Mouse (Mus musculus) kidney, embryonic 14.5 days (tissue): Measurements from ENCODE around the gene Pspc1. TPM values are rescaled to one million over a fixed set of nuclear protein-coding genes. Genes with fewer than 3 reads are reported as not detected.
A peak's percentile ranks its signal among the peaks of the same experiment; 100 is the strongest.
"Not testable (repeated sequence)": the region's sequence is repeated elsewhere in the genome, so short reads cannot be mapped to it uniquely, and the experiment has no call there.

Source experiments
- ATAC-seq: fragments of 200-750 bp; cut with Nextera tagmentation; 2 replicates; pipeline ENCODE4 v1.8.0; 2017; ENCODE audit warnings: moderate number of reproducible peaks, mild to moderate bottlenecking, moderate TSS enrichment, moderate library complexity; ENCODE audit not compliant: low FRiP score, low TSS enrichment
- H3K27ac ChIP-seq: fragments of 300-500 bp; sonication (generic); 2 replicates; pipeline ENCODE4 v1.5.1; 2014; ENCODE audit warnings: low read depth, mild to moderate bottlenecking, low read length, moderate library complexity, mixed read lengths
- H3K27me3 ChIP-seq: fragments of 300-500 bp; sonication (generic); 2 replicates; pipeline ENCODE4 v1.6.1; 2014; ENCODE audit warnings: mild to moderate bottlenecking, low read length; ENCODE audit not compliant: control insufficient read depth, insufficient read depth
- H3K36me3 ChIP-seq: fragments of 300-500 bp; sonication (generic); 2 replicates; pipeline ENCODE4 v1.6.1; 2014; ENCODE audit warnings: low read length, mixed read lengths; ENCODE audit not compliant: control insufficient read depth, insufficient read depth
- H3K4me1 ChIP-seq: fragments of 300-500 bp; sonication (generic); 2 replicates; pipeline ENCODE4 v1.6.1; 2014; ENCODE audit warnings: low read length, mixed read lengths; ENCODE audit not compliant: control insufficient read depth, insufficient read depth
- H3K4me2 ChIP-seq: fragments of 300-500 bp; sonication (generic); replicated peaks from 2 replicates; pipeline ENCODE4 v1.6.1; 2014; ENCODE audit warnings: low read depth, mild to moderate bottlenecking, low read length
- H3K4me3 ChIP-seq: fragments of 300-500 bp; sonication (generic); 2 replicates; pipeline ENCODE4 v1.5.1; 2014; ENCODE audit warnings: mild to moderate bottlenecking, low read length
- H3K9ac ChIP-seq: fragments of 300-500 bp; sonication (generic); 2 replicates; pipeline ENCODE4 v1.6.1; 2014; ENCODE audit warnings: low read depth, mild to moderate bottlenecking, low read length, moderate library complexity
- H3K9me3 ChIP-seq: fragments of 300-500 bp; sonication (generic); 2 replicates; pipeline ENCODE4 v1.6.1; 2016; ENCODE audit warnings: low read length; ENCODE audit not compliant: control insufficient read depth
- WGBS: fragments of 180-500 bp; shearing (Covaris S2); extraction: QIAGEN DNeasy Blood & Tissue Kit; methylation state at CpG from one replicate; pipeline ENCODE4 v1.1.7; 2014; 5-methylcytosine and 5-hydroxymethylcytosine counted together
- polyA plus RNA-seq: library from polyadenylated mRNA; unstranded; fragments of >200 nt; fragmentation: Nextera tagmentation; extraction: Ambion mirVana; gene quantifications from 2 replicates; pipeline ENCODE4 v1.2.1, GENCODE M21; 2014

Gene Pspc1
- polyA plus RNA-seq, 1 experiment from 2014 or later: 46.7 TPM

- no peaks in the 10 kb centered on the region for H3K4me1 ChIP-seq
- no peaks in the 10 kb centered on the region for H3K9me3 ChIP-seq
- no peak overlapping the region for H3K9ac ChIP-seq
- no peak overlapping the region for H3K4me2 ChIP-seq
- no peak for ATAC-seq
- H3K4me3 ChIP-seq: no peak overlapping the region
- WGBS: 59% methylated on average over 2 of the region's 2 CpGs
- H3K27ac ChIP-seq: no peak overlapping the region
- no peaks in the 10 kb centered on the region for H3K27me3 ChIP-seq
- H3K36me3 ChIP-seq: peaks cover 53% of the 10 kb centered on the region
These were observed 15.1 kb upstream of the Pspc1 start for GRCm38 (mm10) chr14:56793243-56793642.

DNA sequence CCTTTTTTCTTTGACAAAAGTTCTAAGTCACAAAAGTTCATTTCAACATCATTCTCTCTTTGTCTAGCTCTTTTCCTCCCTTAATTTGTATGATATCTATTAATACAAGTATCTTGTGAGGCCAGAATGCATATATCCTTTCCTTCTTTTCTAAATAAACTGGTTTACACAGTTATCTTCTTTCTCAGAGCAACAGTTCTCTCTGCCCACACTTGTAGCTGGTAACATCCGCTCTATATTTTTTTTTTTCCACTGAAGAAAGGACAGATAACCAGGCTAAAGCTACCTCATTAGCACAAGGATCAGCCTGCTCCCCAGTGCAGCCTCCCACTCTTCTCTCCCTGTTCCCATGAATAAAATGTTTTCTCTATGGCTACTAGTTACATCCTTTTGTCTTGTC, 6.5 kb upstream of the Pspc1 start:
- no peak overlapping the region for H3K9ac ChIP-seq
- H3K4me1 ChIP-seq: no peaks in the 10 kb centered on the region
- no peak overlapping the region for H3K27ac ChIP-seq
- WGBS: 75% methylated on average over 1 of the region's 1 CpGs
- H3K4me3 ChIP-seq: no peak overlapping the region
- no peak overlapping the region for H3K4me2 ChIP-seq
- H3K9me3 ChIP-seq: no peaks in the 10 kb centered on the region
- ATAC-seq: no peak
- no peaks in the 10 kb centered on the region for H3K27me3 ChIP-seq
- H3K36me3 ChIP-seq: no peaks in the 10 kb centered on the region

DNA sequence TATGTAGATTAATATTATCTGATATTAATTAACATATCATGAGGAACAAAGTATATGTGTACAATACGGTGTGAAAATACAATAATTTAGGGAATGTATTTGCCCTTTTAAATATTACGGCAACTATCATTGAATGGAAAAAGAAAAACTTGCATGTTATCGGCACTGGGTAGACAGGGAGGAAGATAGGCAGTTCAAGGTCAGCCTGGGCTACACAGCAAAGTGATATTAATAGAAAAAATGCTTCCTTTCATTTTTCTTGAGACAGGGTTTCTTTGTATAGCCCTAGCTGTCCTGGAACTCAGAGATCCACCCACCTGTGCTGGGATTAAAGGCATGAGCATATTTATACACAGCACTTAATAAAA, 801 bp upstream of the Pspc1 start:
- WGBS: 49% methylated on average over 3 of the region's 3 CpGs
- ATAC-seq: no peak
- peak overlapping the region; percentile 5; the same call in 1 of the 2 replicates for H3K9ac ChIP-seq

GRCm38 (mm10) chr14:56777360-56778136, 568 bp downstream of the Pspc1 start:
- Histone ChIP-seq H3K4me2 (peak overlapping the region; percentile 72), H3K36me3 (no peaks in the 10 kb centered on the region), H3K27ac (peak overlapping the region; percentile 97), H3K27me3 (no peaks in the 10 kb centered on the region), H3K9me3 (no peaks in the 10 kb centered on the region), H3K4me3 (peak overlapping the region; percentile 96), H3K9ac (peak overlapping the region; percentile 95), H3K4me1 (peaks cover 20% of the 10 kb centered on the region)
- WGBS: under 1% methylated on average over 71 of the region's 71 CpGs
- peak; percentile 32; the same call in 1 of the 2 replicates for ATAC-seq

More for the DNA sequence above, 801 bp upstream of the Pspc1 start:
- Histone ChIP-seq H3K4me2 (peak overlapping the region; percentile 72), H3K9me3 (no peaks in the 10 kb centered on the region), H3K4me3 (peak overlapping the region; percentile 96), H3K4me1 (peaks cover 18% of the 10 kb centered on the region), H3K36me3 (no peaks in the 10 kb centered on the region), H3K27me3 (no peaks in the 10 kb centered on the region), H3K27ac (peak overlapping the region; percentile 97)

GRCm38 (mm10) chr14:56776571-56777238, 1.4 kb downstream of the Pspc1 start:
- 31% methylated on average over 11 of the region's 11 CpGs for WGBS
- H3K36me3 ChIP-seq: peaks cover 4% of the 10 kb centered on the region
- H3K27ac ChIP-seq: no peak overlapping the region
- ATAC-seq: no peak
- peak overlapping the region; percentile 72 for H3K4me2 ChIP-seq
- H3K4me1 ChIP-seq: peaks cover 20% of the 10 kb centered on the region
- H3K9me3 ChIP-seq: no peaks in the 10 kb centered on the region
- H3K27me3 ChIP-seq: no peaks in the 10 kb centered on the region
- H3K4me3 ChIP-seq: peak overlapping the region; percentile 96
- peak overlapping the region; percentile 95 for H3K9ac ChIP-seq

DNA sequence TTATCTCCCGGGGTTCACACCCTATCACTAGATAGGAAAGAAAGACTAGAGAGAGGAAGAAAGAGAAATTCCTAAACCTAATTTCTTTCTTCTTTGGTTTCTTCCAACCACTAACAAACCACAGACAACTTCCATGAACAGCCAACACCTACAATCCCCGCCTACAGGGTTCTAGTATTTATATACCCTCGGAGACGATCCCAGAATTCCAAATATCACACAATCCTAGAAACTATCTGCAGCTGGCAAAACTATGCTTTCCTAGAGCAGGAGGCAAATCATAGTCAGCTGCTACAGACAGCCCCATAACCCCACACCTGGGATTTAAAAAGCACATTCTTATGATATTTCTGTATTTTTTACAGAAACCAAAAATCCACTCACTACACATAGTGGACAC, 2.7 kb downstream of the Pspc1 start:
- no peak overlapping the region for H3K9ac ChIP-seq
- peak overlapping the region; percentile 72 for H3K4me2 ChIP-seq
- H3K4me3 ChIP-seq: peak overlapping the region; percentile 19
- H3K9me3 ChIP-seq: no peaks in the 10 kb centered on the region
- 72% methylated on average over 4 of the region's 4 CpGs for WGBS
- H3K27ac ChIP-seq: no peak overlapping the region
- H3K36me3 ChIP-seq: peaks cover 17% of the 10 kb centered on the region
- no peak for ATAC-seq
- no peaks in the 10 kb centered on the region for H3K27me3 ChIP-seq
- peaks cover 20% of the 10 kb centered on the region for H3K4me1 ChIP-seq

- 87% methylated on average over 2 of the region's 2 CpGs for WGBS
- H3K27ac ChIP-seq, H3K9me3 ChIP-seq, H3K4me1 ChIP-seq, H3K4me3 ChIP-seq, H3K4me2 ChIP-seq, ATAC-seq, H3K9ac ChIP-seq, H3K27me3 ChIP-seq: not testable (repeated sequence)
- peaks cover 69% of the 10 kb centered on the region for H3K36me3 ChIP-seq
These were observed 11.7 kb downstream of the Pspc1 start for GRCm38 (mm10) chr14:56766438-56766837.

DNA sequence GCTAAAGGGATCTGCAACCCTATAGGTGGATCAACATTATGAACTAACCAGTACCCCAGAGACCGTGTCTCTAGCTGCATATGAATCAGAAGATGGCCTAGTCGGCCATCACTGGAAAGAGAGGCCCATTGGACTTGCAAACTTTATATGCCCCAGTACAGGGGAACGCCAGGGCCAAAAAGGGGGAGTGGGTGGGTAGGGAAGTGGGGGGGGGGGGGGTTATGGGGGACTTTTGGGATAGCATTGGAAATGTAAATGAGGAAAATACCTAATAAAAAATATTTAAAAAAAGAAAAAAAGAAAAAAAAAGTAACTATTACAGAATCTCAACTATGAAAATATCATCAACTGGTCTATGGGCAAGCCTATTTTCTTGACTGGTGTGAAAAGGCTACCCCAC, 13.0 kb downstream of the Pspc1 start:
- ATAC-seq, H3K4me2 ChIP-seq, H3K27ac ChIP-seq, H3K9ac ChIP-seq, H3K4me1 ChIP-seq, H3K4me3 ChIP-seq, H3K27me3 ChIP-seq, H3K9me3 ChIP-seq: not testable (repeated sequence)
- peaks cover 70% of the 10 kb centered on the region for H3K36me3 ChIP-seq
- 93% methylated on average over 2 of the region's 3 CpGs for WGBS

GRCm38 (mm10) chr14:56751282-56751681, 26.8 kb downstream of the Pspc1 start:
- H3K27ac ChIP-seq: no peak overlapping the region
- H3K9ac ChIP-seq: no peak overlapping the region
- H3K36me3 ChIP-seq: peaks cover 56% of the 10 kb centered on the region
- no peak for ATAC-seq
- no peak overlapping the region for H3K4me2 ChIP-seq
- no peak overlapping the region for H3K4me3 ChIP-seq
- 95% methylated on average over 4 of the region's 4 CpGs for WGBS
- no peaks in the 10 kb centered on the region for H3K9me3 ChIP-seq
- no peaks in the 10 kb centered on the region for H3K4me1 ChIP-seq
- no peaks in the 10 kb centered on the region for H3K27me3 ChIP-seq
